ENCODE assay signal across 7 mouse cellular contexts in genomic region chr1:43445170-43446088, GRCm38 (mm10). TPM values are rescaled to one million over a fixed set of nuclear protein-coding genes. Genes with fewer than 3 reads are reported as not detected.
A peak's percentile ranks its signal among the peaks of the same experiment; 100 is the strongest.
DNase-seq lines count a peak whose midpoint lies in the region; ATAC-seq and TF ChIP-seq lines count a peak whose summit lies in the region.

No protein-coding gene starts in this region.

- H3K9me3 ChIP-seq in intestine, embryonic 16.5 days (ENCODE audit: control insufficient read depth, low read length): no peaks in the 10 kb centered on the region
- no peaks in the 10 kb centered on the region for H3K9me3 ChIP-seq in limb, embryonic 12.5 days
- H3K9me3 ChIP-seq in midbrain, embryonic 13.5 days: no peaks in the 10 kb centered on the region

- TF ChIP-seq POLR2A in spleen, adult 2 months (IDR thresholded peaks at IDR 0.05; ENCODE audit: low read depth, low read length): no peak; the same call in 1 of the 2 replicates

- peaks cover 17% of the 10 kb centered on the region for H3K4me1 ChIP-seq in intestine, embryonic 16.5 days (ENCODE audit: control insufficient read depth, insufficient read depth, low read length)
- H3K4me1 ChIP-seq in limb, embryonic 12.5 days (replicated peaks): peaks cover 37% of the 10 kb centered on the region
- peaks cover 30% of the 10 kb centered on the region for H3K4me1 ChIP-seq in midbrain, embryonic 13.5 days (replicated peaks)
- H3K4me1 ChIP-seq in spleen, adult 2 months (ENCODE audit: control insufficient read depth, insufficient read depth, insufficient read length): peaks cover 9% of the 10 kb centered on the region; the same call in 1 of the 2 replicates

- TF ChIP-seq CTCF in spleen, adult 2 months (IDR thresholded peaks at IDR 0.05; ENCODE audit: extremely low read depth, insufficient read depth, insufficient read length, insufficient replicate concordance): no peak

- H3K36me3 ChIP-seq in intestine, embryonic 16.5 days (ENCODE audit: control insufficient read depth, insufficient read depth, low read length): no peaks in the 10 kb centered on the region
- H3K36me3 ChIP-seq in limb, embryonic 12.5 days: peaks cover 3% of the 10 kb centered on the region; the same call in 1 of the 2 replicates
- no peaks in the 10 kb centered on the region for H3K36me3 ChIP-seq in midbrain, embryonic 13.5 days
- H3K36me3 ChIP-seq in spleen, adult 2 months (ENCODE audit: control insufficient read depth, insufficient read depth, low read length): no peaks in the 10 kb centered on the region; the same call in 1 of the 2 replicates

- no peaks in the 10 kb centered on the region for H3K27me3 ChIP-seq in intestine, embryonic 16.5 days (replicated peaks; ENCODE audit: control insufficient read depth, insufficient read depth, low read length)
- no peaks in the 10 kb centered on the region for H3K27me3 ChIP-seq in limb, embryonic 12.5 days
- H3K27me3 ChIP-seq in midbrain, embryonic 13.5 days: no peaks in the 10 kb centered on the region
- peaks cover 4% of the 10 kb centered on the region; the same call in 1 of the 2 replicates for H3K27me3 ChIP-seq in spleen, adult 2 months (ENCODE audit: control insufficient read depth, insufficient read depth, low read length)

- peak; percentile 57 for ATAC-seq in granulocyte monocyte progenitor cell, adult 5-6 weeks (replicated peaks; ENCODE audit: poor library complexity, severe bottlenecking)
- ATAC-seq in intestine, embryonic 16.5 days: peak; percentile 90
- ATAC-seq in limb, embryonic 12.5 days (ENCODE audit: insufficient number of reproducible peaks, insufficient read depth, low FRiP score, low TSS enrichment, low read depth): peak; percentile 91
- peak; percentile 95 for ATAC-seq in midbrain, embryonic 13.5 days

- WGBS in intestine, embryonic 16.5 days: under 1% methylated on average over 82 of the region's 86 CpGs
- WGBS in limb, embryonic 12.5 days: under 1% methylated on average over 61 of the region's 86 CpGs
- WGBS in midbrain, embryonic 13.5 days: 0% methylated on average over 70 of the region's 86 CpGs
- WGBS in spleen, adult 2 months: 1% methylated on average over 86 of the region's 86 CpGs

- H3K9ac ChIP-seq in intestine, embryonic 16.5 days (ENCODE audit: low read depth, low read length): peak overlapping the region; percentile 95
- H3K9ac ChIP-seq in limb, embryonic 12.5 days (replicated peaks): peak overlapping the region; percentile 97
- H3K9ac ChIP-seq in midbrain, embryonic 13.5 days (replicated peaks): peak overlapping the region; percentile 97

- DNase-seq in adrenal gland, adult 8-10 months: peak; percentile 68
- peak; percentile 94 for DNase-seq in embryo, embryonic 11 days
- peak in 1 of 2 experiments; percentile 72 for DNase-seq in spleen, adult 2 months (ENCODE audit: low read depth in 1 of 2, low spot score in 2 of 2)

- H3K4me3 ChIP-seq in intestine, embryonic 16.5 days (ENCODE audit: low read length): peak overlapping the region; percentile 92
- H3K4me3 ChIP-seq in limb, embryonic 12.5 days (replicated peaks): peak overlapping the region; percentile 95
- H3K4me3 ChIP-seq in midbrain, embryonic 13.5 days (replicated peaks): peak overlapping the region; percentile 97
- H3K4me3 ChIP-seq in spleen, adult 2 months (ENCODE audit: extremely low read depth, insufficient read depth, insufficient read length): peak overlapping the region; percentile 79

- H3K4me2 ChIP-seq in intestine, embryonic 16.5 days (ENCODE audit: low read depth, low read length): peak overlapping the region; percentile 89
- H3K4me2 ChIP-seq in limb, embryonic 12.5 days: peak overlapping the region; percentile 88
- H3K4me2 ChIP-seq in midbrain, embryonic 13.5 days (replicated peaks): peak overlapping the region; percentile 79

- H3K27ac ChIP-seq in intestine, embryonic 16.5 days (ENCODE audit: low read length): peak overlapping the region; percentile 95
- H3K27ac ChIP-seq in limb, embryonic 12.5 days: peak overlapping the region; percentile 98
- peak overlapping the region; percentile 92 for H3K27ac ChIP-seq in midbrain, embryonic 13.5 days
- H3K27ac ChIP-seq in spleen, adult 2 months (ENCODE audit: insufficient read depth, low read length): peak overlapping the region; percentile 78

RNA-seq across cellular contexts. Expression of gene Nck2, which starts 1.1 kb away (rescaled TPM):
- total RNA-seq in adrenal gland, adult 8-10 months (2022): 10 to 100 TPM; 26.7 to 37.1 (median 29.9) TPM
- 14.8 and 23.3 TPM in 2 replicates for total RNA-seq in granulocyte monocyte progenitor cell, adult 5-6 weeks (2014; fragmentation: Nextera tagmentation)
- 11.9 and 13.1 TPM in 2 replicates for total RNA-seq in granulocyte monocyte progenitor cell, adult 5-6 weeks (2017)
- 21.5 and 25.2 TPM in 2 replicates for polyA plus RNA-seq in intestine, embryonic 16.5 days (2015; fragmentation: Nextera tagmentation; extraction: Ambion mirVana)
- polyA plus RNA-seq in limb, embryonic 12.5 days (2016; fragmentation: Nextera tagmentation; extraction: Ambion mirVana): 63.2 and 63.8 TPM in 2 replicates
- polyA plus RNA-seq in midbrain, embryonic 13.5 days (2015; fragmentation: Nextera tagmentation; extraction: Ambion mirVana): 31.8 and 35.4 TPM in 2 replicates
- polyA plus RNA-seq in spleen, adult 2 months (2012; rRNA removed): 15.9 and 22.9 TPM in 2 replicates
